Mouse (Mus musculus): Measurements from ENCODE around the gene Gtf2a1l. TPM values are rescaled to one million over a fixed set of nuclear protein-coding genes. Genes with fewer than 3 reads are reported as not detected.
A peak's percentile ranks its signal among the peaks of the same experiment; 100 is the strongest.

Gene Gtf2a1l
- total and polyA plus RNA-seq, 2 experiments: not detected

DNA sequence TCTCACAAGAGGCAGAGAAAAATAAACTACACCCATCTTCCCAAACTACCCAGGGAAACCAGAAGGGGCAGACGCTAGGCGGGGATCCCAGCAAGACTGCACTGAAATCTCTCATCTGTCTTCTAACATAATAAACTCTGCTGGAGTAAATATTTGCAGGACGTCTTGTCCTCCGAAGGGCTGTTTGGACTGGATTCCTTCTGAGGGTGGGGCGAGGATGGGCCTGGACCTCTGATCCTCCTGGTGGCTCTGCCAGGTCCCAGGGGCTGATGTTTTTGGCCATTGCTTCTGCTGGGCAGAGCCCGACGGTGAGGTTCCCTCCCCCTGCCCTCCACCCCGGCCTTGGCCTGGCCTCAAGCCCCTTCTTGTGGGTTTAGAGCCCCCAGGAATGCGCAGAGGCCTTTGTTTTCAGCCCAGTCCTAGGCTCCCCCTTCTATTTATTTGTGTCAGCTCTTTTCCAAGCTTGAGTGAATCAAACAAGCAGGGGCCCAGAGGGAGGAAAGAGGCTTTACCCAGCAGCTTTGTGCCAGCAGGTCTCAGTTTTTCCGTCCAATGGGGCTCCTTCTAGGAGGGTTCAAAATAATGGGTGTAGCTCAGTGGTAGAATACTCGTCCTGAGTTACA, 38.4 kb upstream of the Gtf2a1l start:
- TF ChIP-seq CTCF (IDR thresholded peaks at IDR 0.05; ENCODE audit: low read depth, low read length) (no peak), POLR2A (IDR thresholded peaks at IDR 0.05; ENCODE audit: extremely low read depth, insufficient read depth, low read length) (no peak)
- peak overlapping the region; percentile 62 for H3K27ac ChIP-seq (replicated peaks; ENCODE audit: insufficient read depth, low read depth, low read length)
- H3K9ac ChIP-seq (ENCODE audit: low read depth, low read length): peak overlapping the region; percentile 17; the same call in 1 of the 2 replicates
- 57% methylated on average over 11 of the region's 11 CpGs for WGBS
- no peaks in the 10 kb centered on the region for H3K36me3 ChIP-seq (ENCODE audit: control insufficient read depth, insufficient read depth, low read length)
- peaks cover 12% of the 10 kb centered on the region; the same call in 1 of the 2 replicates for H3K79me2 ChIP-seq (ENCODE audit: control insufficient read depth, insufficient read depth, low read length)
- no peaks in the 10 kb centered on the region for H3K27me3 ChIP-seq (ENCODE audit: control insufficient read depth, insufficient read depth, low read length)
- no peak for DNase-seq (ENCODE audit: extremely low read depth, low read depth, low spot score)
- peak overlapping the region; percentile 19; the same call in 1 of the 2 replicates for H3K4me3 ChIP-seq (ENCODE audit: insufficient read depth, low read depth, low read length)
- H3K4me1 ChIP-seq (ENCODE audit: control insufficient read depth, insufficient read depth, low read length): peaks cover 6% of the 10 kb centered on the region

GRCm38 (mm10) chr17:88630554-88630948, 37.9 kb upstream of the Gtf2a1l start:
- WGBS: 87% methylated on average over 3 of the region's 3 CpGs
- Histone ChIP-seq H3K27me3 (ENCODE audit: control insufficient read depth, insufficient read depth, low read length) (no peaks in the 10 kb centered on the region), H3K9ac (ENCODE audit: low read depth, low read length) (no peak overlapping the region), H3K36me3 (ENCODE audit: control insufficient read depth, insufficient read depth, low read length) (no peaks in the 10 kb centered on the region; the same call in 1 of the 2 replicates), H3K27ac (replicated peaks; ENCODE audit: insufficient read depth, low read depth, low read length) (peak overlapping the region; percentile 60; the same call in 1 of the 2 replicates), H3K4me1 (ENCODE audit: control insufficient read depth, insufficient read depth, low read length) (peaks cover 6% of the 10 kb centered on the region), H3K4me3 (ENCODE audit: insufficient read depth, low read depth, low read length) (no peak overlapping the region), H3K79me2 (ENCODE audit: control insufficient read depth, insufficient read depth, low read length) (peaks cover 12% of the 10 kb centered on the region; the same call in 1 of the 2 replicates)
- no peak for TF ChIP-seq CTCF (IDR thresholded peaks at IDR 0.05; ENCODE audit: low read depth, low read length)
- no peak for TF ChIP-seq POLR2A (IDR thresholded peaks at IDR 0.05; ENCODE audit: extremely low read depth, insufficient read depth, low read length)
- no peak for DNase-seq (ENCODE audit: extremely low read depth, low read depth, low spot score)

GRCm38 (mm10) chr17:88632631-88633030, 35.8 kb upstream of the Gtf2a1l start:
- Histone ChIP-seq H3K36me3 (ENCODE audit: control insufficient read depth, insufficient read depth, low read length) (peaks cover 7% of the 10 kb centered on the region; the same call in 1 of the 2 replicates), H3K4me3 (ENCODE audit: insufficient read depth, low read depth, low read length) (no peak overlapping the region), H3K4me1 (ENCODE audit: control insufficient read depth, insufficient read depth, low read length) (peaks cover 4% of the 10 kb centered on the region; the same call in 1 of the 2 replicates), H3K79me2 (ENCODE audit: control insufficient read depth, insufficient read depth, low read length) (peaks cover 12% of the 10 kb centered on the region; the same call in 1 of the 2 replicates), H3K9ac (ENCODE audit: low read depth, low read length) (no peak overlapping the region), H3K27me3 (ENCODE audit: control insufficient read depth, insufficient read depth, low read length) (no peaks in the 10 kb centered on the region), H3K27ac (replicated peaks; ENCODE audit: insufficient read depth, low read depth, low read length) (no peak overlapping the region)
- DNase-seq (ENCODE audit: extremely low read depth, low read depth, low spot score): peak; percentile 64
- TF ChIP-seq CTCF (IDR thresholded peaks at IDR 0.05; ENCODE audit: low read depth, low read length) (no peak), POLR2A (IDR thresholded peaks at IDR 0.05; ENCODE audit: extremely low read depth, insufficient read depth, low read length) (no peak)
- 23% methylated on average over 3 of the region's 3 CpGs for WGBS

GRCm38 (mm10) chr17:88636076-88636475, 32.4 kb upstream of the Gtf2a1l start:
- 82% methylated on average over 14 of the region's 14 CpGs for WGBS
- peaks cover 10% of the 10 kb centered on the region; the same call in 1 of the 2 replicates for H3K4me1 ChIP-seq (ENCODE audit: control insufficient read depth, insufficient read depth, low read length)
- no peak for TF ChIP-seq CTCF (IDR thresholded peaks at IDR 0.05; ENCODE audit: low read depth, low read length)
- TF ChIP-seq POLR2A (IDR thresholded peaks at IDR 0.05; ENCODE audit: extremely low read depth, insufficient read depth, low read length): no peak
- peaks cover 8% of the 10 kb centered on the region; the same call in 1 of the 2 replicates for H3K79me2 ChIP-seq (ENCODE audit: control insufficient read depth, insufficient read depth, low read length)
- H3K9ac ChIP-seq (ENCODE audit: low read depth, low read length): no peak overlapping the region
- no peak overlapping the region for H3K4me3 ChIP-seq (ENCODE audit: insufficient read depth, low read depth, low read length)
- no peaks in the 10 kb centered on the region for H3K27me3 ChIP-seq (ENCODE audit: control insufficient read depth, insufficient read depth, low read length)
- H3K27ac ChIP-seq (replicated peaks; ENCODE audit: insufficient read depth, low read depth, low read length): no peak overlapping the region
- H3K36me3 ChIP-seq (ENCODE audit: control insufficient read depth, insufficient read depth, low read length): peaks cover 7% of the 10 kb centered on the region; the same call in 1 of the 2 replicates
- DNase-seq (ENCODE audit: extremely low read depth, low read depth, low spot score): no peak

DNA sequence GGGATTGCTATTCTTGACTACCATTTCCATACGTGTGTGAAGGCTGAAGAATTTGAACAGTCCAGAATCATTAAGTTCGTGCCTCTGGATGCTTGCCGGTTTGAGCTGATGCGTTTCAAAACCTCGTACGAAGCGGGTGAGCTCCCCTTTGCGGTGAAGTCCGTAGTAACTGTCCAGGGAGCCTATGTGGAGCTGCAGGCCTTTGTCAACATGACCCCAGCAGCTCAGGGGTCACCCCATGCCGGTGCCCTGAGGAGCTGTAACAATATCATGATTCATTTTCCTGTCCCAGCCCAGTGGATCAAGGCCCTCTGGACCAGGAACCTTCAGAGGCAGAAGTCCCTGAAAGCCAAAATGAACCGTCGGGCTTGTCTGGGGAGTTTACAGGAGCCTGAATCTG, 31.9 kb upstream of the Gtf2a1l start:
- Histone ChIP-seq H3K4me1 (ENCODE audit: control insufficient read depth, insufficient read depth, low read length) (peaks cover 10% of the 10 kb centered on the region; the same call in 1 of the 2 replicates), H3K27ac (replicated peaks; ENCODE audit: insufficient read depth, low read depth, low read length) (0 out of 2 replicates have a peak overlapping the region, but pooled peaks have one; percentile 7), H3K27me3 (ENCODE audit: control insufficient read depth, insufficient read depth, low read length) (no peaks in the 10 kb centered on the region), H3K36me3 (ENCODE audit: control insufficient read depth, insufficient read depth, low read length) (peaks cover 7% of the 10 kb centered on the region; the same call in 1 of the 2 replicates), H3K79me2 (ENCODE audit: control insufficient read depth, insufficient read depth, low read length) (peaks cover 8% of the 10 kb centered on the region; the same call in 1 of the 2 replicates), H3K4me3 (ENCODE audit: insufficient read depth, low read depth, low read length) (no peak overlapping the region), H3K9ac (ENCODE audit: low read depth, low read length) (no peak overlapping the region)
- TF ChIP-seq CTCF (IDR thresholded peaks at IDR 0.05; ENCODE audit: low read depth, low read length) (peak; percentile 40; the same call in 1 of the 2 replicates), POLR2A (IDR thresholded peaks at IDR 0.05; ENCODE audit: extremely low read depth, insufficient read depth, low read length) (no peak)
- WGBS: 46% methylated on average over 12 of the region's 12 CpGs
- DNase-seq (ENCODE audit: extremely low read depth, low read depth, low spot score): no peak

DNA sequence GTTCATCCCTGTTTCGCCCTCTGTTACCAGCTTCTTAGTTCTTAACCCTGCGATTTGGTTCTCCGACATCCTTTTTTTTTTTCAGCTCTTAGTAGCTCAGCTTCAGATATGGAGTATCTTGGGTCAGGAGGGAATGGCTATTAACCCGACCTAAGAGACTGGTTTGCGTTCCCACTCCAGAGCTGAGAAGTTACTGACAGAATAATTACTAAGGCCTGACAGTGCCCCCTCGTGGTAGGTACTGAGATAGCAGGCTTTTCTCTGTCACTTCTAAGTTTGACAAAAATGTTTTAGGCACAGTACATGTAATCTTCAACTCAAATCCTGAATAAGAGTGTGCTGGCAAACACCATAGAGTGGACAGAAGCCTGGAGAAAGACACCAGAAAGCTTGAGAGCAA, 27.4 kb upstream of the Gtf2a1l start:
- peaks cover 7% of the 10 kb centered on the region; the same call in 1 of the 2 replicates for H3K4me1 ChIP-seq (ENCODE audit: control insufficient read depth, insufficient read depth, low read length)
- DNase-seq (ENCODE audit: extremely low read depth, low read depth, low spot score): peak; percentile 57
- H3K27me3 ChIP-seq (ENCODE audit: control insufficient read depth, insufficient read depth, low read length): no peaks in the 10 kb centered on the region
- no peak for TF ChIP-seq POLR2A (IDR thresholded peaks at IDR 0.05; ENCODE audit: extremely low read depth, insufficient read depth, low read length)
- TF ChIP-seq CTCF (IDR thresholded peaks at IDR 0.05; ENCODE audit: low read depth, low read length): peak; percentile 69
- H3K4me3 ChIP-seq (ENCODE audit: insufficient read depth, low read depth, low read length): no peak overlapping the region
- H3K36me3 ChIP-seq (ENCODE audit: control insufficient read depth, insufficient read depth, low read length): peaks cover 11% of the 10 kb centered on the region
- no peak overlapping the region for H3K27ac ChIP-seq (replicated peaks; ENCODE audit: insufficient read depth, low read depth, low read length)
- no peak overlapping the region for H3K9ac ChIP-seq (ENCODE audit: low read depth, low read length)
- H3K79me2 ChIP-seq (ENCODE audit: control insufficient read depth, insufficient read depth, low read length): no peaks in the 10 kb centered on the region
- 26% methylated on average over 6 of the region's 6 CpGs for WGBS

All from liver, adult 2 months (tissue).